Mouse (Mus musculus) adrenal gland, adult 18-20 months (tissue): Measurements from ENCODE around the gene Arhgap10. TPM values are rescaled to one million over a fixed set of nuclear protein-coding genes. Genes with fewer than 3 reads are reported as not detected.

Experiments
- DNase-seq, 2 experiments: peaks; one replicate each; pipeline ENCODE4 v3.0.0; 2021 to 2022; ENCODE audit warnings: low spot score in 2 of 2
- total RNA-seq, 2 experiments: library from RNA; stranded (reverse); gene quantifications; 1 replicate in 1 of 2; 2 replicates in 1 of 2; pipeline ENCODE4 v1.2.3; 2021

The Arhgap10 gene
- total RNA-seq, 2 experiments from 2014 or later: 12.3 to 26.2 TPM

GRCm38 (mm10) chr8:77410394-77410793, 107.4 kb downstream of the Arhgap10 start:
- DNase-seq: no peak

GRCm38 (mm10) chr8:77408527-77409215, 109.1 kb downstream of the Arhgap10 start:
- DNase-seq: no peak

GRCm38 (mm10) chr8:77406846-77407245, 110.9 kb downstream of the Arhgap10 start:
- DNase-seq: no peak

- no peak for DNase-seq
Observed at GRCm38 (mm10) chr8:77406444-77406843, 111.3 kb downstream of the Arhgap10 start.

GRCm38 (mm10) chr8:77404017-77404416, 113.7 kb downstream of the Arhgap10 start:
- DNase-seq: no peak

GRCm38 (mm10) chr8:77401934-77402333, 115.8 kb downstream of the Arhgap10 start:
- no peak for DNase-seq

- DNase-seq: no peak
Observed at GRCm38 (mm10) chr8:77401140-77401539, 116.6 kb downstream of the Arhgap10 start.

- no peak for DNase-seq
Observed at GRCm38 (mm10) chr8:77384080-77384479, 133.7 kb downstream of the Arhgap10 start.

GRCm38 (mm10) chr8:77383671-77384070, 134.1 kb downstream of the Arhgap10 start:
- no peak for DNase-seq

GRCm38 (mm10) chr8:77380844-77381243, 136.9 kb downstream of the Arhgap10 start:
- no peak for DNase-seq

GRCm38 (mm10) chr8:77379300-77379699, 138.5 kb downstream of the Arhgap10 start:
- DNase-seq: no peak

- peak in 1 of 2 experiments; percentile 14 for DNase-seq
Observed at GRCm38 (mm10) chr8:77376451-77376853, 141.3 kb downstream of the Arhgap10 start.

- no peak for DNase-seq
Observed at GRCm38 (mm10) chr8:77375999-77376398, 141.8 kb downstream of the Arhgap10 start.

- no peak for DNase-seq
Observed at GRCm38 (mm10) chr8:77371006-77371405, 146.7 kb downstream of the Arhgap10 start.

GRCm38 (mm10) chr8:77370308-77370707, 147.4 kb downstream of the Arhgap10 start:
- DNase-seq: peak in 1 of 2 experiments; percentile 23

- no peak for DNase-seq
Observed at GRCm38 (mm10) chr8:77369671-77370070, 148.1 kb downstream of the Arhgap10 start.

- DNase-seq: no peak
Observed at GRCm38 (mm10) chr8:77367091-77367490, 150.7 kb downstream of the Arhgap10 start.

- no peak for DNase-seq
Observed at GRCm38 (mm10) chr8:77366446-77366845, 151.3 kb downstream of the Arhgap10 start.

GRCm38 (mm10) chr8:77365990-77366389, 151.8 kb downstream of the Arhgap10 start:
- DNase-seq: no peak

GRCm38 (mm10) chr8:77364472-77364871, 153.3 kb downstream of the Arhgap10 start:
- DNase-seq: no peak

- no peak for DNase-seq
Observed at GRCm38 (mm10) chr8:77360853-77361252, 156.9 kb downstream of the Arhgap10 start.

- no peak for DNase-seq
Observed at GRCm38 (mm10) chr8:77360423-77360822, 157.3 kb downstream of the Arhgap10 start.

GRCm38 (mm10) chr8:77357126-77357525, 160.6 kb downstream of the Arhgap10 start:
- no peak for DNase-seq
